Mouse (Mus musculus): ENCODE measurements around the gene Cep85l.

GRCm38 (mm10) chr10:53428695-53429447 lies 49.1 kb upstream of the Cep85l start:
- TF ChIP-seq CTCF (IDR thresholded peaks at IDR 0.05; ENCODE audit: control insufficient read depth, insufficient read depth, low read length) = no peak
- TF ChIP-seq POLR2A (IDR thresholded peaks at IDR 0.05; ENCODE audit: borderline replicate concordance, control insufficient read depth, low read depth, low read length) = no peak

Measured in bone marrow, adult 2 months (tissue).